Mouse (Mus musculus): ENCODE measurements at regions not wholly inside any gene's neighbourhood (a gene's known extent, or its start where the extent isn't known, plus 50 kb on each side); places are given as distances from the start of the nearest gene placed in this dataset.

- peak in 1 of 2 experiments; percentile 32 for DNase-seq
Observed at GRCm38 (mm10) chr2:179290394-179290793, 151.8 kb upstream of the Cdh4 start.

GRCm38 (mm10) chr2:179291046-179291563 lies 151.1 kb upstream of the Cdh4 start:
- DNase-seq, result no peak

GRCm38 (mm10) chr2:179291958-179292357 lies 150.3 kb upstream of the Cdh4 start:
- no peak for DNase-seq

- DNase-seq, result no peak
Observed at GRCm38 (mm10) chr2:179292566-179292965, 149.7 kb upstream of the Cdh4 start.

GRCm38 (mm10) chr2:179293114-179293513 lies 149.1 kb upstream of the Cdh4 start:
- DNase-seq, result no peak

- DNase-seq, result no peak
Observed at GRCm38 (mm10) chr2:179297057-179297456, 145.2 kb upstream of the Cdh4 start.

GRCm38 (mm10) chr2:179303765-179304164 lies 138.5 kb upstream of the Cdh4 start:
- DNase-seq, result no peak

GRCm38 (mm10) chr2:179307286-179307931 lies 134.8 kb upstream of the Cdh4 start:
- DNase-seq, result peak; percentile 12 to 28

- no peak for DNase-seq
Observed at GRCm38 (mm10) chr2:179307932-179308303, 134.3 kb upstream of the Cdh4 start.

GRCm38 (mm10) chr2:179318046-179318445 lies 124.2 kb upstream of the Cdh4 start:
- no peak for DNase-seq

- no peak for DNase-seq
Observed at GRCm38 (mm10) chr2:179325242-179325641, 117.0 kb upstream of the Cdh4 start.

GRCm38 (mm10) chr2:179332872-179333489 lies 109.2 kb upstream of the Cdh4 start:
- peak in 1 of 2 experiments; percentile 25 for DNase-seq

- no peak for DNase-seq
Observed at GRCm38 (mm10) chr2:179333587-179333986, 108.6 kb upstream of the Cdh4 start.

GRCm38 (mm10) chr2:179336235-179336634 lies 106.0 kb upstream of the Cdh4 start:
- no peak for DNase-seq

GRCm38 (mm10) chr2:179352676-179353075 lies 89.6 kb upstream of the Cdh4 start:
- DNase-seq, result no peak

- DNase-seq, result no peak
Observed at GRCm38 (mm10) chr2:179354866-179355265, 87.4 kb upstream of the Cdh4 start.

GRCm38 (mm10) chr2:179370882-179371546 lies 71.2 kb upstream of the Cdh4 start:
- DNase-seq, result no peak

- no peak for DNase-seq
Observed at GRCm38 (mm10) chr2:179371553-179371952, 70.7 kb upstream of the Cdh4 start.

- no peak for DNase-seq
Observed at GRCm38 (mm10) chr2:179379691-179380443, 62.4 kb upstream of the Cdh4 start.

GRCm38 (mm10) chr2:179380444-179380705 lies 61.9 kb upstream of the Cdh4 start:
- DNase-seq, result no peak

- no peak for DNase-seq
Observed at GRCm38 (mm10) chr2:179381916-179382315, 60.3 kb upstream of the Cdh4 start.

- DNase-seq, result peak; percentile 11 to 38
Observed at GRCm38 (mm10) chr2:179382594-179382993, 59.6 kb upstream of the Cdh4 start.

- no peak for DNase-seq
Observed at GRCm38 (mm10) chr2:179386871-179387270, 55.4 kb upstream of the Cdh4 start.

All from lung, postnatal 4 days (tissue).